Mouse (Mus musculus): Measurements from ENCODE around the gene Kcnn3.

The Kcnn3 gene

DNA sequence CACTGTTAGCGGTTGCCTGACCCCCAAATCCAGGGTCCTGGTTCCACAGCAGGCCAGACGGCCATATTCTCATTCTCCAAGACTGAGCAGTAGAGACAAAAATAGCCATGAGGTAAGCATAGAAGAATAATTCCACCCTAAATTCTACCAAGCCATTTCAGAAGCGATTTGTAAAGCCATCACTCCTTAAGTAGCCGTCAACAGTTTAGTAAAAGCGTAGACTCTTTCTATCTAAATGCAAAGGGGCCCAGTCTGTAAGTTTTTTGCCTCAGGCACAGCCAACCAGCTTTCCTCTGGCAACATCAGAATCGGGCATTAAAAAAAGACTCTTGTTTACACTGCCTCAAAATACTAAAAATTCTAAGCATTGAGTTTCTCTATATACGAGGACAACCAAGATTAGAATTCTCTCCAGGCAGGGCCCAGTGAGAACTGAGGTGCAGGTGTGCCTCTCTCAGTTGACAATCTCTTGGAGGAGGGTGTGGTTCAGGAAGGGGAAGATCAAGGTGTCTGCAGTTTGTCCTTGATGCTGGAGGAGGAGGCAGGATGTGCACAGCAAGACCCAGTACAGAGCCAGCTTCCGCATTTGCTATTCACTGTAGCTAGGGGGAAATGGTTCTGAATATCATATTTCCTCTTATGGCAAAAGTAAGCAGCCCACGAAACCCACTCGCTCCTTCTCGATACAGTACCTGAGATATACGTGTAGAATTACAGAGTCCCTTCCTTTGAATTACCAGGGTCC lies 152.8 kb downstream of the Kcnn3 start:
- no peak for DNase-seq (ENCODE audit: low spot score)

DNA sequence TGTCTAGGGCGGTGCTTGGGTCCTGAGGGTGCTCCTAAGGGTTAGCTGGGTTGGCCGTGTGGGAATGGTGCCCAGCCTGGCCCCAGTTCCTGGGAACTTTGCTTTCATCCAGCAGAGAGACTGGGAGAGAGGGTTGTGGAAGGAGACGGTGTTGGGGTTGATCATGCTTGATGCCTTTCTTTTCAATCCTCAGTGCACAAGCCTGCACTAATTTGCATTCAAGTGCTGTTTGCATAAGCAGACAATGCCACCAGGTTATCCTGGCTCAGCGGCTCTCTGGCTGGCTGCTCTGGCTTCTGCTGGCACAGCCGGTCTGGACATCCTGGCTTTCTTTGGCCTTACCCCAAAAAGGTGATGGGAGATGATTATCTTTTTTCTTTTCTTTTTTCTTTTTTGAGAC lies 157.7 kb downstream of the Kcnn3 start:
- DNase-seq (ENCODE audit: low spot score) = no peak

DNA sequence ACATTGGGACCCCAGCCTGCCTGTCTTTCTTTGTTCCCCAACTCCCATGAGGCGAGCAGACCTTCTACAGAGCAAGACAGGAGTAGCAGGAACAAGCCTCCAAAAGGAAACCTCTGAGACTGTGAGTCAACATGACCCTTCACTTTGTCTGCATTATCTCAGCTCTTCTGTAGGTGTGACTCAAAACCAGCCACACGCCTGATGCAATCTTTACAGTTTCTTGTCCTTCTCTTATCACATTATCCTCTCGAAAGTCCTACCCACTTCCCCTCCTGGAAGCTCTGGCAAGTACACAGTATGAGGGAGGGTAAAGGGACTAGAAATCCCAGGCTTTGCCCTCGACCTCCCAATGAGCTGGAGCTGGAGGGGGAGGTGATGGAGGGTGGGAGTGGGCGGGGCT lies 166.1 kb downstream of the Kcnn3 start:
- no peak for DNase-seq (ENCODE audit: low spot score)

DNA sequence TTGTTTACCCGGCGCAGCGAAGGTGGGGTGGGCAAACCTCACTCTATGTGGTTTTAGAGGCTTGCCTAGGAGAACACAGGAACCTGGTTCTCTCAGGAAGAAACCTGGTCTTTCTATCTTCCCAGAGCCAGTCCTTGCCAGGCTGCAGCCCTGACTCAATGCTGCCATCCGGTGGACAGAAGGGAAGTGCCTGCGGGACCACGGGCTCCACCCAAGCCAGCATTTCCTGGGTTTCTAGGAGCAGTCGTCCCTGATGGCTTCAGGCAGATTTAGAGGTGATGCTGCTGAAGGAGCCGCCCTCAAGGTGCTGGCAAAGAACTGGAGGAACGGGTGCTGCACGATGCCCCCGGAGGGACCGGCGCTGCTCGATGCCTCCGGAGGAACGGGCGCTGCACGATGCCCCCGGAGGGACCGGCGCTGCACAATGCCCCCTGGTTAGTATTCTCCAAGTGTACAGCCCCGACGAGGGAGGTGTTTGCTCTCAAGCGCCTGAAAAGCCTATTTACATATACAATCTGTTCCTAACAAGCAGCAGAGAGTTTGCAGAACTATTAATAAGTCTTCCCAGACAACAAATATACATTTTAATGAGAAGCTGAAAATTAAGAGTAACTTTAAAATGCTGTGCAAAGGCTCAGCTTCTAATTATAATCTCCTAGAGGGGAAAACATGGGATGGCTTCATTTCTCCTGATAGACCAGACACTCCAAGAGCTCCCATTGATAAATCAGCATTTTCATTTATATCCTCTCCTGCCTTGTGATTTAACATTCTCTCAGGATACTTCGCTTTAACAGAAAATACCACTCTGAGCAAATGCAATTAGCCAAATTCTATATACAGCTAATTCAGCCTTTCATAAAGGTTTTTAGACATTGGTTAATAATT lies 169.0 kb downstream of the Kcnn3 start:
- peak; percentile 21 for DNase-seq (ENCODE audit: low spot score)

DNA sequence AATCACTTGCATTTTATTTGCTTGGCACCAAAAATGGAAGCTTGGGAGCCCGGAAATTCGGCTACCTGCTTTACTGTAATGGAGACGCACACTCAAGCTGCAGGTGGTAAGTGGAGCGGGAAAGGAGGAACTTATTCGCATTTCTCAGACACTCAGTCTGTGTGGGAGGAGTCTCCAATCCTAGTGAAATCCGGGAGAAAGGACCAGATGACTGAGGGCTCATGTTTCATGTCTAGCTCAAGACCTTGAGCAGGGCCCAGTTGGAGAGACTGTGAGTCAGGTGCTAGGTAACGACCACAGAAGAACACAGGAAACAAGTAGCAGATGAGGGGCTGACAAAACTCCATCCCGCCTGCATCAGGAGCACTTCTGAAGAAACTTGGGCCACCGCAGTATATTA lies 171.8 kb downstream of the Kcnn3 start:
- no peak for DNase-seq (ENCODE audit: low spot score)

DNA sequence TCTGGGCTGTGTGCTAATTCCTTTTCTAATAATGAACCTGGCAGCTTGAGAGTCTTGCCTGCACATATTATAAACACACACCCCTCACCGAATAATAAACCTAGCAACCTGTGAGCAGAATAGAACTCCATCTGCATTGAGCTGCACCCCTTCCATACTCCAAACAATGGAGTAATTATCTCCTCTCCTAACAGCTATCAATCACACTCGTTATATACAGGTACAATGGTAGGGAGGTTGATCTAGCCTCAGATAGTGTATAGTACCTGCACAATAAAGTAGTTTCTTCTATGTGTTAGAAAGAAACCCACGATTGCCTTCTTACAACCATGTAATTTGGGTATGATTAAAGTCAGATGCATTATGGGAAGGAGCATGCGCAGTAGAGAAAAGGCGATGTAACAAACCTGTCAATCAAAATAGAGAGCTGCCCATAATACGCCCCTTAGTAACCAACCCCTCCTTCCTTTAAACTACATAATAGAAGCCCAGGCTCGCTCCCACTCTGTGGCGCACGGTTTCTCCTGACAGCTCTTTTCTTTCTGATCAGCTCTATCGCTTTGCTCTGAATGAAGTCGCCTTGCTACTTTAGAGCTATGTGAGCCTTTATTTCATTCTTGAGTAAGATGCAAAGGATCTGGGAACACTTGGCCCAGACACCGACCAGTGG lies 176.3 kb downstream of the Kcnn3 start:
- no peak for DNase-seq (ENCODE audit: low spot score)

DNA sequence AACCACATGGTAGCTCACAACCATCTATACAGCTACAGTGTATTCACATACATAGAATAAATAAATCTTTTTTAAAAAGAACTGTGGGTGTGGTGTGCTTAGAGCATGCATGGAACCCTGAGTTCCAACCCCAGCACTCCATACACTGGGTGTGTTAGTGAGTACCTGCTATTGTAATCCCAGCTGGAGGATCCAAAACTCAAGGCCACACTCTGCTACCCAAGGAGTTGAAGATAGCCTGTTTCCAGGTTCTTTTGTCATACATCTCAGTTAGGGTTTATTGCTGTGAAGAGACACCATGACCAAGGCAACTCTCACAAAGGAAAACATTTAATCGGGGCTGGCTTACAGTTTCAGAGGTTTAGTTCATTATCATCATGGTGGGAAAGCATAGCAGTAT lies 179.0 kb downstream of the Kcnn3 start:
- DNase-seq (ENCODE audit: low spot score) = no peak

DNA sequence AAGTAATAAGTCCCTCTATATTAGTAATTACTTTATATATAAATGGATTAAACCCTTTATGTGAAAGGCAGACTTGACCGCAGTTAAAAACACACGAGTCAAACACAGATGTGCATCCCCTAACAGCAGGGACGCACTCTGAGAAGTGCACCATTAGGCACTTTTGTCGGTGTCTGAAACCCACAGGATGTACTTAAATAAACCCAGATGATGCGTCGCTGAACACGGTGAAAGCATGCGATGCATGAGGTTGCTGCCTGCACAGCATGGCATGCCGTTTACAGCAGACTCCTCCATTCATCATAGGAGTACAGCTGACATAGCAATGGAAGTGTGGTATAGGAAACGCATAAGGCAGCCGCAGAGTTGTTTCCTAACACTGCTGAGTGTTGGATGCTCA lies 180.5 kb downstream of the Kcnn3 start:
- DNase-seq (ENCODE audit: low spot score) = no peak

DNA sequence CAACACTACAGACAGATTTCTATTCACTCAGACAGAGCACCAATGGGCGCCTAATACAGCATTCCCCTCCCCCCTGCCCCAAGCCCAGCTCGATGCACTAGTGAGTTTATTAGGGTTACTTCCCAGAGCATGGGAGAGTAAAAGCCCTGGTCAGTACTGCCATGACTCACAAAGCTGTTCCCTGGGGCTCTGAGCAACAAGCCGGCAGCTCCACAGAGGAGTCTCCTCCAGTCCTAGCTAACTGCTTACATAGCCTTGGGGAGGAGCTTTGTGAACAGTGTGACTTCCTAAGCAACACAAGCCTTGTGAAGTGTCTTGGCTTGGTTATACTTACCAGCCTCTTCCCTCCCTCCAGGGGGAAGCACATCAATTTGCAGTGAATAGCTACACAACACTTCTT lies 183.6 kb downstream of the Kcnn3 start:
- no peak for DNase-seq (ENCODE audit: low spot score)

DNA sequence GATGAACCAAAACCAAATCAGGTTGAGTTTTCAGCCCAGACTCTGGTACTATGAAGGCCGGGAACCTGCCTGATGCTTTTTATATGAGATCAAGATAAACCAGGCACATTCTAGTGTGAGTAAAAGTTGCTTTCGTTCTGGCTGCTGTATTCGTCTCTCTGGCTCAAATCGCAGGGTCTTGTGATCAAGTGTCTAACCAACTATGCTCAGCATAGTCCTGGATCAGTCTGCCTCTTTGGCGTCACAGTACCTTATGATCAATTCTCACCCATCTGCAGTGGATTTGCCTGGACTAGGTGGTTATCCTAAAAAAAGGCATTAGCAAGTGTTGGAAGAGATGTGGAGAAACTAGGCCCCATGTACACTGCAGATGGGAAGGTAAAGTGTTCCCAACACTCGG lies 184.1 kb downstream of the Kcnn3 start:
- no peak for DNase-seq (ENCODE audit: low spot score)

DNA sequence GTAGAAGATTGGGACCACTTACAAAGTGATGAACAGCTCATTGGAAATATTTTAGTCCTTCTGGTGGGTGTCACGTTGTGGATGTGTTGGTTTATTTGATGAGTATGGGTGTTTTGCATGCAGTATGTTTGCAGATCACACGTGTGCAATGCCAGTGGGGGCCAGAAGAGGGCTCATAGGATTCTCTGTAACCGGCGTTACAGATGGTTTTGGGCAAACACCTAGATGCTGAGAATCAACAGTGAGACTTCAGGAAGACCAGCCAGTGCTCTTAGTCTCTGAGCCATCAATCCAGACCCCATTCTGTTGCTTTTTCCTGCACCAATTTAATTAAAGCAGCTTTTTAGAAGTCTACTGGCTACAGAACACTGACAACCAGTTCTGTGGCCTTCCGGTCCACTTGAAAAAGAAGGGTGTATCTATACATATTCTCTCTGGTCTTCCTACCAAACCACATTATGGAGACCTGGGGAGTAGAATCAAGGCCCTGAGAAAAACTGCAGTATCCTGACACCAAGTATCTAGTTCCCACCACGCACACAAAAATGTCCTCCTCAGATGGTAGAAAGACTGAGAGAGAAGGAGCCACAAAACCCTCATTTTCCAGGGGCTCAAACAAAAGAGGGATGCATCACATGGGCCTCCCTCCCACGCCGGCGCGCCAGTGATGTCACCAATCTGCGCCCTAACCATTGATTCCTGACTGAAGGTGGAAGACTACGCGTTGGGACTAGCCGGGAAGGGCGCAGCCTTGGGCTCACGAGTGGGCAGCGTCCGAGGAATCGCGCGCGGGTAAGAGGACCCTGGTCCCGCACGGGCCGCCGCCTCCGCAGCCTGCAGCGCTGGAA lies 194.6 kb downstream of the Kcnn3 start, which contains the start of gene Adar:
Adar (plus strand) TSS at position 664 of the 848 bp plus-strand sequence.
- peak; percentile 45 for DNase-seq (ENCODE audit: low spot score)

DNA sequence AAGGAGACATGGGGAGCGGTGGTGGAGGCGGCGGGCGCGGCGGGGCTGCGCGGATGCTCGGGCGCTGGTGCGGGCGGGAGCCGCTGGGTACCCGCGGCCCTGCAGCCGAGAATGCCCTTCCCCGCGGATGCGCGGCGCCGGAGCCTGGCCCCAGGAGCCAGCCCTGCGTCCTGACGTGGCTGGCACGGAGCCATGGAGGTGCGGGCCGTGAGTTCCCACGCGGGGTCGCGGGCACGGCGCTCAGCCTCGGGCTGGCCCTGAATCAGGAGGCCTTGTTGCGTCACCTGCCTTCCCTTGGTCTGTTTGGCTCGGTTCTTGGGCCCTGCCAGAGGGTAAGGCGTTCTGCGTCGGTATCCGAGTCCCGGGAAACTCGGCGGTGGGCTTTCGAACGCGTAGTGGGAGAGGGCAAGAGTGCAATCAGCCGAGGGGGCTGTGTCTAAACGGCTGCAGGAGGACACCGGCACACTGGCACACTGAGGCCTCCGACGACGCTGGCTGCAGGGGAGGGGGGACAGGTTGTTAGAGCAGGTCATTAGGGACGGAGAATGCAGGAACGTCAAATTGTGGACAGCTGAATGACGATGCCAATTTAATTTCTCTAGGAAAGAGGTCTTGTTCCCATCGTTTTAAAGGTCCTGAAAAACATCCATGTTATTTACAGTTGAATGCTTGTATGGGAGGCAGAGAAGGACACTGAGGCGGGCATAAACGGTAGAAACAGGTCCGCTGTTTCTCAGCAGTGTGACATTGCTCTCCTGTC lies 195.4 kb downstream of the Kcnn3 start:
- peak; percentile 15 for DNase-seq (ENCODE audit: low spot score)

DNA sequence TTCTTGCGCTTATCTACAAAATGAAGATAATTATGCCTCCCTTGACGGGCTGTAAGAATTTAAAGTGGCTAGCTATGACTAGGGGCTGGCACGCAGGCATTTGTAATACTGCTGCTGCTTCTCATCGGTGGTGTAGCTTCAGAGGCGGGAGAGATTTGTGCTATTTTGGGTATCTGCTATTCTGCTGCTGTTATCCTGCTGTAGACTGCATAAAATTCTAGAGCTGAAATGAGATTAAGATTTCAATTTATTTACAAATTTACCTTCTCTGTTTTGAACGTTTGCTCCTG lies 195.9 kb downstream of the Kcnn3 start:
- no peak for DNase-seq (ENCODE audit: low spot score)

DNA sequence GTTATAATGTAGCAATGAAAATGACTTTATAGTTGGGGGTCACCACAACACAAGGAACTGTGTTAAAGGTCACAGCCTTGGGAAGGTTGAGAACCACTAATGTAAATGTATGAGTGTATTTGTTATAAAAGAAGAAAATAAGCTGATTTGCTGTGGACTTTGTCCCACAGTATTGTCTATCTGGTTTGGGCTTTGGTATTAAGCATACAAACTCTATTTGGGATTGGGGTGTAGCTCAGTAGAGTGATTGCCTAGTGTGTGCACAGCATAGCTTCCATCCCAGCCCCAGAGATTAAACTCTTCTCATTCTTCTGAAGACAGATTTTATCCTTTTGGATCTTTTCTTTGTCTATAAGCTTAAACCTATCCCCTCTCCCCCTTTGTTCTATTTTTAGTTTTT lies 202.1 kb downstream of the Kcnn3 start:
- DNase-seq (ENCODE audit: low spot score) = no peak

DNA sequence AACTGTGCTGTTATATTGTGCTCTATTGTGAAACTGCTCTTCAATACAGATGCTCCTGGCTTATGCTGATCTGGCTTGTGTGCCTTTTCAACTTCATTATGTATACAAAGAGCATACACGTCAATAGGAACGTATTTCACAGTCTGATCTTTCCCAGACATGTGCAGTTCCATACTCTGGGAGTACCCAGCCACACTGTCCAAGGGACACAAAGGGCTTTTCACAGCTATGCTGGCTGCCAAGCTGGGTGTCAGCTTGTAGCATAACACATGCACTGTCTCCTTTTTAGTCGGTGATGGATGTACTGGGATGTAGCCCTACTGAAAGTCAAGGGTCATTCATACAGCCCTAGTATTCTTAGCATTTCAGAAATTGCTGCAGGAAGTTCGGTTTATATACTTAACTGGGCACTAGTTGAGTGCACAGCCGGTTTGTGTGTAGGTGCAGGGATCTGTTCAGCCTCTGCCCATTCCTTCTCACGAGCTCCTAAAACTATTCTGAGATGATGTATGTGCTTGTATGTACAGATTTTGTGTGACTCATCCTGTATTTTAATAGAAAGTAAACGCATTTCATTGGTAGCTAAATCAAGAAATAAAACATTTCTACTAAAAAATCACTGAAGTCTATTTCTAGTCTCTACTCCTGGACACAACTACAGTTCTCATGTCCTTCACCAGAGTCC lies 203.6 kb downstream of the Kcnn3 start:
- DNase-seq (ENCODE audit: low spot score) = no peak

Data from spleen, adult 12 weeks (tissue).